Mouse (Mus musculus) layer of hippocampus, postnatal 14 days (tissue): ENCODE data around the gene Igsf21. TPM values are rescaled to one million over a fixed set of nuclear protein-coding genes. Genes with fewer than 3 reads are reported as not detected.

Experiments
- DNase-seq, 2 experiments: peaks; one replicate each; pipeline ENCODE4 v3.0.0; 2021 to 2022; ENCODE audit warnings: low spot score in 2 of 2, mixed read lengths in 1 of 2
- total RNA-seq, 2 experiments: library from RNA; stranded (reverse); gene quantifications; 2 replicates each; pipeline ENCODE4 v1.2.3; 2021

Gene Igsf21
- total RNA-seq, 2 experiments from 2014 or later = 65.7 to 73.0 TPM

GRCm38 (mm10) chr4:140000911-140001310, 245.7 kb downstream of the Igsf21 start:
- no peak for DNase-seq

GRCm38 (mm10) chr4:139999033-139999432, 247.6 kb downstream of the Igsf21 start:
- DNase-seq = no peak

- peak in 1 of 2 experiments; percentile 12 for DNase-seq
Observed at GRCm38 (mm10) chr4:139995659-139996058, 250.9 kb downstream of the Igsf21 start.

DNA sequence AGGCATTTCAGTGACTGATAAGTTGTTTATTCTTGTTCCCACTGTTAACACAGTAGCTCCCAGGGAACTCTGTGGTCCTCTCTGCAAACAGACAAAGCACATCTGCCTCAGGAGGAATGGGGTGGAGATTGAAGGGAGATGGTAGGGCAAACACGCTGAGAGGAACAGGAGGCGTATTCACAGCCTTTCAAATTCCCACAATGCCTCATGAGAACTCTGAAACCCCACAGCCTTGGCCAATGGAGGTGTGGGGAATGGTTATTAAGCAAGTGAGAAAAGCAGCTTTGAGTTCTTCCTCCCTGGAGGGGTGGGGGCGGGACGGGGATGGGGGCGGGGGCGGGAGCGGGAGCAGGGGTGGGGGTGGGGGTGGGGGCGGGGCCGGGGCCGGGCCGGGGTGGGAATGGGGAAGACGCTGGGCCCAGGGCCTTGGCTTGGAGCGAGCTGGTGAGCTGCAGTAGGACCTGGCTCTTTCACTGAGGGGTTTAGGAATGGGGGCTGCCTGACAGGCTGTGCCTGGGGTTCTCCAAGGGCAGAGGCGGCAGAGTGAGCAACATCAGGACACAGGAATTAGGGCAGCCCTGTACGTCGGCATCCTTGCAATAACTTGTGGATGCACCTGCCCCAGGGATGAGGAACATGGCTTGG, 253.4 kb downstream of the Igsf21 start:
- DNase-seq = no peak

GRCm38 (mm10) chr4:139986913-139987312, 259.7 kb downstream of the Igsf21 start:
- DNase-seq = no peak

- no peak for DNase-seq
Observed at GRCm38 (mm10) chr4:139978716-139979115, 267.9 kb downstream of the Igsf21 start.

DNA sequence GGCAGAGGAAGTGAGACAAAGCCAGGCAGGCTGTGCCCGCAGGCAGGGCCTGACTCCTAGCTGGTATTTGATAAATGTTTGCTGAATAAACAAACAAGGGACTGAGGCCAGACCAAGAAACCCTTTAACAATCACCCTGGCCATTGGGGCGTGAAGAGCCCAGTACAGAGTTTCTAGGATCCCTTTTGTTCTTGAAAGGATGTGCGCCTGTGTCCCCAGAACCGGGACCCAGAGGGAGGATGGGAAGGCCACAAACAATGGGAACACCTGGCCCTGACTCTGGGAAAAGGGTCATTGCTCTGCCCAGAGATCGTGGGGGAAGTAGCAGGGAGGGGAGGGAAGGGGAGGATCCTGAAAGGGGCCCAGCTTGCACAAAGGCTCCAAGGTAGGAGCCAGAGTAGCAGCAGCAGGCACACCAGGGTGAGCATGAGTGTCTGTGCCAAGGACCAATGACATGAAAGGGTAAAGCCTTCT, 269.2 kb downstream of the Igsf21 start:
- no peak for DNase-seq
